Mouse (Mus musculus) spleen, postnatal 4 days (tissue): Measurements from ENCODE around the gene Mup22.
"Not testable (repeated sequence)": the region's sequence is repeated elsewhere in the genome, so short reads cannot be mapped to it uniquely, and the experiment has no call there.

Experiments used
- DNase-seq, 2 experiments: peaks; one replicate each; pipeline ENCODE4 v3.0.0; 2022; ENCODE audit warnings: low spot score in 2 of 2

Gene Mup22

DNA sequence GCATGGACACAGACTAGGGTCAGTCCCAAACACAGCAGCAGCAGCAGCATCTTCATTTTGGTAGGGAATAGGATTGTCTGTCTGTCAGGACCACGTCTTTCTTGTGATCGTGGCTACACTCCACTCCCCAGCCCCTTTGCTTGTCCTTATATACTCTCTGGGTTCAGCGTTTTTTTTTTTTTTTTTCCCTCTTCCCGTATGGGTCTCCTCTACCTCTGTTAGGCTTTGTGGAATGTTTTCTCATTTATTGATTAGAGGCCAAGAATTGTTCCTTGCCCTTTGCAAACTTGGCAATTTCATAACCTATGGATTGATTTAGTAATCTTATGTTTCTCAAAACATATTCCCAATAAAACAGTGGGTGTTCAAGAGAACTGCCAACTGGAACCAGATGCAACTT, at the start of gene Mup22:
Gene Mup22 (minus strand): TSS at position 101 of the 400 bp plus-strand sequence.
- DNase-seq = not testable (repeated sequence)

DNA sequence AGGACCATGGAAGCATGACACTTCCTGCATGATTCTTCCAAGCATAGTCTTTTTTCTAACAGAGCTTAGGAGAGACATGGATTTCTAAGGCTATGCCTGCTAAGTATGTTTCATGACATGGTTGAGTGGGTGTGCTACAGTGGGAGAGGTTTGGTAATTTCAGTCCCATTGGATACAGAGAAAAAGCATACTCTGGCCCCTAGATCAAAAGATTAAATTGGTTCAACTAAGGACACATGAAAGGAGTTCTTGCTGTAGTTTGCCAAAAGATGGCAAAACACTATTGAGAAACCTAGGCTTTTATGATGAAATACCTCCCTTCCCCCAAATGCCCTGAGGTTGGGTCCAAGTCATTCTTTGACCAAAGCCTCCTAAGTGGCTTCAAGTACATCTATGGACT, 19.6 kb upstream of the Mup22 start:
- DNase-seq = not testable (repeated sequence)
